Mouse (Mus musculus): ENCODE measurements around the gene Mipol1. TPM values are rescaled to one million over a fixed set of nuclear protein-coding genes. Genes with fewer than 3 reads are reported as not detected.

Gene Mipol1
- polyA plus RNA-seq, 1 experiment from 2014 or later, result 5.5 TPM

DNA sequence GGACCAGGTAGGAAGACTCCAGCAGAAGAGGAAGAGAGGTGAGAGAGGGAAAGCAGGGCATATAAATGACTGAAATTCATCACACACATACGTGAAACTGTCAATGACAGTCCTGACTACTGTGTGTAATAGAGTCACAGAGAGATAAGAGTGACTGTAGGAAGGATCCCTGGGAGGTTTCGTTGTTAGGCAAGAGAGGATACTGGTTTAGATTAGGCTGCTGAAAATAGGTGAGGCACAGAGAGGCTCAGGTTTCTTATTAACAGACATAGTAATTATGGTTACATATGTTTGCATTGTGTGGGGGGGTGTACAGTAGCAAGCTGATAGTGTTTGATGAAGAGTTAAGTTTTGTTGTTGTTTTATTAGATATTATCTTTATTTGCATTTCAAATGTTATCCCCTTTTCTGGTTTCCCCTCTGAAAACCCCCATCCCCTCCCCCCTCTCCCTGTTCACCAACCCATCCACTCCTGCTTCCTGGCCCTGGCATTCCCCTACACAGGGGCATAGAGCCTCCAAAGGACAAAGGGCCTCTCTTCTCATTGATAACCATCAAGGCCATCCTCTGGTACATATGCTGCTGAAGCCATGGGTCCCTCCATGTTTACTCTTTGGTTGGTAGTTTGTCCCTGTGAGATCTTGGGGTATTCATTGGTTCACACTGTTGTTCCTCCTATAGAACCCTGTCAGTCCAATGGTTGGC lies 157.5 kb downstream of the Mipol1 start:
- no peak for ATAC-seq

GRCm38 (mm10) chr12:57399547-57399946 lies 169.3 kb downstream of the Mipol1 start:
- no peak overlapping the region for H3K4me3 ChIP-seq (ENCODE audit: low read depth, low read length)
- no peak overlapping the region for H3K9ac ChIP-seq (ENCODE audit: low read length)
- H3K4me1 ChIP-seq (ENCODE audit: control insufficient read depth, insufficient read depth, low read length), result peaks cover 12% of the 10 kb centered on the region; the same call in 1 of the 2 replicates
- H3K27me3 ChIP-seq (replicated peaks; ENCODE audit: control insufficient read depth, insufficient read depth, low read length), result no peaks in the 10 kb centered on the region
- peak; percentile 19 for DNase-seq (ENCODE audit: low spot score)
- H3K27ac ChIP-seq (ENCODE audit: low read depth, low read length), result no peak overlapping the region
- H3K4me2 ChIP-seq (ENCODE audit: low read length), result no peak overlapping the region
- WGBS, result 16% methylated on average over 4 of the region's 4 CpGs
- no peaks in the 10 kb centered on the region for H3K36me3 ChIP-seq (ENCODE audit: control insufficient read depth, insufficient read depth, low read length)
- peak; percentile 73; the same call in 1 of the 2 replicates for ATAC-seq
- no peaks in the 10 kb centered on the region for H3K9me3 ChIP-seq (replicated peaks; ENCODE audit: control insufficient read depth, low read length)

More for the DNA sequence above, 157.5 kb downstream of the Mipol1 start:
- H3K36me3 ChIP-seq (ENCODE audit: control insufficient read depth, insufficient read depth, low read length), result no peaks in the 10 kb centered on the region
- no peak overlapping the region for H3K4me2 ChIP-seq (ENCODE audit: low read length)
- WGBS, result 93% methylated on average over 2 of the region's 2 CpGs
- H3K4me1 ChIP-seq (ENCODE audit: control insufficient read depth, insufficient read depth, low read length), result no peaks in the 10 kb centered on the region
- no peaks in the 10 kb centered on the region for H3K27me3 ChIP-seq (replicated peaks; ENCODE audit: control insufficient read depth, insufficient read depth, low read length)
- no peak overlapping the region for H3K27ac ChIP-seq (ENCODE audit: low read depth, low read length)
- DNase-seq (ENCODE audit: low spot score), result no peak
- H3K9ac ChIP-seq (ENCODE audit: low read length), result no peak overlapping the region
- H3K4me3 ChIP-seq (ENCODE audit: low read depth, low read length), result no peak overlapping the region
- no peaks in the 10 kb centered on the region for H3K9me3 ChIP-seq (replicated peaks; ENCODE audit: control insufficient read depth, low read length)

GRCm38 (mm10) chr12:57400186-57400585 lies 170.0 kb downstream of the Mipol1 start:
- WGBS, result 5% methylated on average over 4 of the region's 4 CpGs
- no peak overlapping the region for H3K4me2 ChIP-seq (ENCODE audit: low read length)
- H3K27ac ChIP-seq (ENCODE audit: low read depth, low read length), result no peak overlapping the region
- no peaks in the 10 kb centered on the region for H3K27me3 ChIP-seq (replicated peaks; ENCODE audit: control insufficient read depth, insufficient read depth, low read length)
- H3K9me3 ChIP-seq (replicated peaks; ENCODE audit: control insufficient read depth, low read length), result no peaks in the 10 kb centered on the region
- peaks cover 12% of the 10 kb centered on the region; the same call in 1 of the 2 replicates for H3K4me1 ChIP-seq (ENCODE audit: control insufficient read depth, insufficient read depth, low read length)
- no peak overlapping the region for H3K4me3 ChIP-seq (ENCODE audit: low read depth, low read length)
- DNase-seq (ENCODE audit: low spot score), result no peak
- ATAC-seq, result no peak
- H3K9ac ChIP-seq (ENCODE audit: low read length), result no peak overlapping the region
- H3K36me3 ChIP-seq (ENCODE audit: control insufficient read depth, insufficient read depth, low read length), result no peaks in the 10 kb centered on the region

DNA sequence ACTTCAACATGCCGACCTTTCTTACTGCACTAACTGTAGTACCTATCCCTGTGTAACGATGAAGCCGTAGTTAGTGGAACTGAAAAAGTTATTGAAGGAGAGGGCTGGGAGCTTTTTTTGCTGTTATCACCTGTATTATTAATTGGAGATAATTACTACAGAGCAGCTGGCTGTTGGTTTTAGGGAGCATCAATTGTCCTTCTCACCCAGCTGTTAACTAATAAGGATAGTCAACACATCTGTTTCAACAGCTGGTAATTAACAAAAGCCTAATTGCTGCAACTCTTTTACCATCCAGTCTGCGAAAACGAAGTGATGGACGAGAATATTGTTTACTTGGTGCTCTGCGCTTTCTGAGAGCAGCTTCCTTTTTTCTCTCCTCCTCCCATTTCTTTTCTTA lies 170.9 kb downstream of the Mipol1 start:
- Histone ChIP-seq H3K9me3 (replicated peaks; ENCODE audit: control insufficient read depth, low read length) (no peaks in the 10 kb centered on the region), H3K4me1 (ENCODE audit: control insufficient read depth, insufficient read depth, low read length) (peaks cover 12% of the 10 kb centered on the region; the same call in 1 of the 2 replicates), H3K4me3 (ENCODE audit: low read depth, low read length) (no peak overlapping the region), H3K9ac (ENCODE audit: low read length) (no peak overlapping the region), H3K4me2 (ENCODE audit: low read length) (no peak overlapping the region), H3K27me3 (replicated peaks; ENCODE audit: control insufficient read depth, insufficient read depth, low read length) (no peaks in the 10 kb centered on the region), H3K36me3 (ENCODE audit: control insufficient read depth, insufficient read depth, low read length) (no peaks in the 10 kb centered on the region), H3K27ac (ENCODE audit: low read depth, low read length) (no peak overlapping the region)
- ATAC-seq, result 0 out of 2 replicates have a peak, but pooled peaks have one; percentile 37
- DNase-seq (ENCODE audit: low spot score), result peak; percentile 24
- 5% methylated on average over 7 of the region's 7 CpGs for WGBS

DNA sequence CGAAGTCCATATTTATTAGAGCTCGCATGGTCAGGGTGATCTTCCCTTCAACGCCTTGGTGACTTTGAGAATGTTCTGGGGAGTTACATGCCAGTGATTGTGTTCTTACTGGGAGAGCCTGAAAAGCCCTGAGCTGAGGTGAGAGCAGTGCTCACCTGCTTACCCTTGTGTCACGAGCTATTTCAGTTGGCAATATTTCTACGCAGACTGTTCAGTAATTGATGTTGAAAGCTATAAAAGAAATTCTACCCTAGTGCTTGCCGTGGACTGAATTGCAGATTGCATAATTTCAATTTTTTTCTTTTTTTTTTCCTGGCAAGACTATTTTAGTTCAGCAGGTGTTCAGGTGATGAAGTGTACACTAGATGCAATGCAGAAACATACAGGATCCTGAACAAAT lies 172.1 kb downstream of the Mipol1 start:
- no peaks in the 10 kb centered on the region for H3K36me3 ChIP-seq (ENCODE audit: control insufficient read depth, insufficient read depth, low read length)
- H3K9me3 ChIP-seq (replicated peaks; ENCODE audit: control insufficient read depth, low read length), result no peaks in the 10 kb centered on the region
- peaks cover 12% of the 10 kb centered on the region; the same call in 1 of the 2 replicates for H3K4me1 ChIP-seq (ENCODE audit: control insufficient read depth, insufficient read depth, low read length)
- ATAC-seq, result no peak
- 77% methylated on average over 6 of the region's 6 CpGs for WGBS
- no peak overlapping the region for H3K4me2 ChIP-seq (ENCODE audit: low read length)
- no peak overlapping the region for H3K27ac ChIP-seq (ENCODE audit: low read depth, low read length)
- H3K4me3 ChIP-seq (ENCODE audit: low read depth, low read length), result no peak overlapping the region
- no peak for DNase-seq (ENCODE audit: low spot score)
- H3K9ac ChIP-seq (ENCODE audit: low read length), result no peak overlapping the region
- H3K27me3 ChIP-seq (replicated peaks; ENCODE audit: control insufficient read depth, insufficient read depth, low read length), result no peaks in the 10 kb centered on the region

- Histone ChIP-seq H3K27me3 (replicated peaks; ENCODE audit: control insufficient read depth, insufficient read depth, low read length) (no peaks in the 10 kb centered on the region), H3K4me3 (ENCODE audit: low read depth, low read length) (no peak overlapping the region), H3K36me3 (ENCODE audit: control insufficient read depth, insufficient read depth, low read length) (no peaks in the 10 kb centered on the region), H3K4me2 (ENCODE audit: low read length) (no peak overlapping the region), H3K9me3 (replicated peaks; ENCODE audit: control insufficient read depth, low read length) (no peaks in the 10 kb centered on the region), H3K27ac (ENCODE audit: low read depth, low read length) (no peak overlapping the region), H3K9ac (ENCODE audit: low read length) (no peak overlapping the region), H3K4me1 (ENCODE audit: control insufficient read depth, insufficient read depth, low read length) (no peaks in the 10 kb centered on the region)
- no peak for ATAC-seq
- DNase-seq (ENCODE audit: low spot score), result no peak
Measured at GRCm38 (mm10) chr12:57409976-57410375, 179.7 kb downstream of the Mipol1 start.

- H3K27me3 ChIP-seq (replicated peaks; ENCODE audit: control insufficient read depth, insufficient read depth, low read length), result no peaks in the 10 kb centered on the region
- H3K36me3 ChIP-seq (ENCODE audit: control insufficient read depth, insufficient read depth, low read length), result no peaks in the 10 kb centered on the region
- 83% methylated on average over 3 of the region's 3 CpGs for WGBS
- H3K27ac ChIP-seq (ENCODE audit: low read depth, low read length), result no peak overlapping the region
- no peaks in the 10 kb centered on the region for H3K4me1 ChIP-seq (ENCODE audit: control insufficient read depth, insufficient read depth, low read length)
- no peak overlapping the region for H3K9ac ChIP-seq (ENCODE audit: low read length)
- no peak overlapping the region for H3K4me3 ChIP-seq (ENCODE audit: low read depth, low read length)
- DNase-seq (ENCODE audit: low spot score), result no peak
- no peak overlapping the region for H3K4me2 ChIP-seq (ENCODE audit: low read length)
- no peak for ATAC-seq
- no peaks in the 10 kb centered on the region for H3K9me3 ChIP-seq (replicated peaks; ENCODE audit: control insufficient read depth, low read length)
Measured at GRCm38 (mm10) chr12:57413833-57414232, 183.6 kb downstream of the Mipol1 start.

DNA sequence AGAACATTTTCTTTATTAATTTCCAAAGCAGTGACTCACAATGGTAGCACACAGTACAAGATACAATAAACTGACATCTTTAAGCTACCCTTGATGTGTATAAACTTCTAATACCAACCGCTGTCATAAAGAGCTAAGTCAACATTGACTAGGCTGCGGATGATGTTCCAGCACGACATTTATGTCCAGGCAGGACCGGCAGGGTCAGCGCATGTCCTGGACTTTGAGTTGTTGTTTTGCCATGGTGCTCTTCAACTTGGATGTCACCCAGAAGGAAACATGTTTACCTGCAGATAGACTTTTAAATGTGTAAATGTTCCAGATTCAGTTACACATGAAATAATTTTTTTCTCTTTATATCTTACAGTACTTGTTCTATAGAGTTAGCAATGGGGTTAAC lies 194.7 kb downstream of the Mipol1 start:
- Histone ChIP-seq H3K4me1 (ENCODE audit: control insufficient read depth, insufficient read depth, low read length) (no peaks in the 10 kb centered on the region), H3K9ac (ENCODE audit: low read length) (no peak overlapping the region), H3K27ac (ENCODE audit: low read depth, low read length) (no peak overlapping the region), H3K4me3 (ENCODE audit: low read depth, low read length) (no peak overlapping the region), H3K36me3 (ENCODE audit: control insufficient read depth, insufficient read depth, low read length) (no peaks in the 10 kb centered on the region), H3K4me2 (ENCODE audit: low read length) (no peak overlapping the region), H3K9me3 (replicated peaks; ENCODE audit: control insufficient read depth, low read length) (no peaks in the 10 kb centered on the region), H3K27me3 (replicated peaks; ENCODE audit: control insufficient read depth, insufficient read depth, low read length) (no peaks in the 10 kb centered on the region)
- ATAC-seq (no peak), DNase-seq (ENCODE audit: low spot score) (no peak)
- WGBS, result 95% methylated on average over 5 of the region's 5 CpGs

DNA sequence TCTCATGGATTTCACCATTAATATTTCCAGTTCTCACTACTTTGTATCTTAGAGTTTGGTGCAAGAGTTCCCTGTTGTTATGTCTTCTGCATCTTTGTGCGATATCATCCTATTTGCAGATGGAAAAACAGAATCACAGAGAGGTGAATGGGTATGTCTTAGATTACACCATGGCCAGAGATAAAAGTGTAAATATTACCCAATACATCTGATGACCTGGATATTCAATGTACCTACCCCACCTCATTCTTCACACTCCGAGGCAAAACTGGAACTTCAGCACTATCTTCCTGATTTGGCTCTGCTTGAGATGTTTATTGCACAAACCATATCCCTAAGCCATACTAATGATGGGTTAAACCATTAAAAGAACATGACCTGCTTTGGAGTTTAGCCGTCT lies 198.0 kb downstream of the Mipol1 start:
- ATAC-seq (no peak), DNase-seq (ENCODE audit: low spot score) (no peak)
- Histone ChIP-seq H3K27ac (ENCODE audit: low read depth, low read length) (no peak overlapping the region), H3K4me3 (ENCODE audit: low read depth, low read length) (no peak overlapping the region), H3K9me3 (replicated peaks; ENCODE audit: control insufficient read depth, low read length) (no peaks in the 10 kb centered on the region), H3K9ac (ENCODE audit: low read length) (no peak overlapping the region), H3K4me1 (ENCODE audit: control insufficient read depth, insufficient read depth, low read length) (no peaks in the 10 kb centered on the region), H3K36me3 (ENCODE audit: control insufficient read depth, insufficient read depth, low read length) (no peaks in the 10 kb centered on the region), H3K4me2 (ENCODE audit: low read length) (no peak overlapping the region), H3K27me3 (replicated peaks; ENCODE audit: control insufficient read depth, insufficient read depth, low read length) (no peaks in the 10 kb centered on the region)
- WGBS, result 92% methylated on average over 3 of the region's 3 CpGs

Measured in forebrain, embryonic 14.5 days (tissue).